Mouse (Mus musculus) kidney, adult 2 months (tissue): ENCODE results near the gene Gnao1. TPM values are rescaled to one million over a fixed set of nuclear protein-coding genes. Genes with fewer than 3 reads are reported as not detected.

Experiments used
- DNase-seq: peaks from one replicate; pipeline ENCODE4 v3.0.0; 2021
- H3K27ac ChIP-seq: fragments of 200-500 bp; 2 replicates; pipeline ENCODE4 v1.5.1; 2012; ENCODE audit warnings: low read depth, low read length, control low read depth, inconsistent platforms; ENCODE audit not compliant: insufficient read depth
- H3K27me3 ChIP-seq: fragments of 200-500 bp; replicated peaks from 2 replicates; pipeline ENCODE4 v1.6.1; 2012; ENCODE audit warnings: mild to moderate bottlenecking, moderate library complexity, low read length, inconsistent platforms; ENCODE audit not compliant: control insufficient read depth, insufficient read depth
- H3K36me3 ChIP-seq: fragments of 200-500 bp; 2 replicates; pipeline ENCODE4 v1.6.1; 2012; ENCODE audit warnings: mild to moderate bottlenecking, moderate library complexity, low read length, inconsistent platforms; ENCODE audit not compliant: control insufficient read depth, insufficient read depth
- H3K4me1 ChIP-seq: fragments of 200-500 bp; 2 replicates; pipeline ENCODE4 v1.6.1; 2011; ENCODE audit warnings: low read length; ENCODE audit not compliant: control insufficient read depth, insufficient read depth
- H3K4me3 ChIP-seq: fragments of 200-500 bp; 2 replicates; pipeline ENCODE4 v1.5.1; 2011; ENCODE audit warnings: mild to moderate bottlenecking, low read depth, low read length, control low read depth; ENCODE audit not compliant: insufficient read depth
- CTCF ChIP-seq: fragments of 200-500 bp; conservative IDR thresholded peaks from 2 replicates; pipeline ENCODE4 v1.5.1; 2011; ENCODE audit warnings: low read depth, mild to moderate bottlenecking, control low read depth, low read length, moderate library complexity, mixed read lengths; ENCODE audit not compliant: insufficient read depth, insufficient read length
- POLR2A ChIP-seq: fragments of 200-500 bp; IDR thresholded peaks from one replicate; pipeline ENCODE4 v1.6.1; 2011; ENCODE audit warnings: low read depth, low read length, control low read depth
- whole genome bisulfite sequencing: fragments of 180-500 bp; shearing (Covaris S2); methylation state at CpG from one replicate; pipeline ENCODE4 v1.1.7; 2018; 5-methylcytosine and 5-hydroxymethylcytosine counted together
- polyA plus RNA-seq: library from polyadenylated mRNA; depleted of rRNA; stranded (reverse); fragments of >200 nt; gene quantifications from 2 replicates; pipeline ENCODE4 v1.2.3, GENCODE M21; 2012

Gnao1 gene
- polyA plus RNA-seq, 1 experiment, result 4.6 TPM

DNA sequence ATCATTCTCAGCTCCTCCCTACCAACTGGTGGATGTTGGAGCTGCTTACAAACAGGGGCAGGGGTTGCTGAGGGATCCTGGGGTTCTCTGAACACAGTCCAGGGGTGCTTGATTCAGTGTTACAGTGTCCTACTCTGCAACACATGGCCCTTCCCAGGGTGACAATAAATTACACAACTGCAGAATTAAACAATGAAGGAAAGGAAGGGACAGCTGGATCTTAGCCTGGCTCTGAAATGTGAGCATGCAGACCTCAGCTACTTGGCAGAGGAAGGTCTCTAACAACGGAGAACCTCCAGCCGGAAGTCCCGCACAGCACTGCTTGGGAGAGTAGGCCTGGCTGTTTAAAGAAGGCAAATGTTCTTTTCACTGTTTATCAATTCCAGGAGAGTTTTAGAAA is 20.9 kb downstream of the Gnao1 start:
- 65% methylated on average over 3 of the region's 3 CpGs for WGBS
- Histone ChIP-seq H3K36me3 (no peaks in the 10 kb centered on the region), H3K4me3 (no peak overlapping the region), H3K27me3 (no peaks in the 10 kb centered on the region), H3K27ac (no peak overlapping the region), H3K4me1 (no peaks in the 10 kb centered on the region)
- DNase-seq, result peak; percentile 39
- TF ChIP-seq POLR2A, result no peak
- no peak for TF ChIP-seq CTCF

DNA sequence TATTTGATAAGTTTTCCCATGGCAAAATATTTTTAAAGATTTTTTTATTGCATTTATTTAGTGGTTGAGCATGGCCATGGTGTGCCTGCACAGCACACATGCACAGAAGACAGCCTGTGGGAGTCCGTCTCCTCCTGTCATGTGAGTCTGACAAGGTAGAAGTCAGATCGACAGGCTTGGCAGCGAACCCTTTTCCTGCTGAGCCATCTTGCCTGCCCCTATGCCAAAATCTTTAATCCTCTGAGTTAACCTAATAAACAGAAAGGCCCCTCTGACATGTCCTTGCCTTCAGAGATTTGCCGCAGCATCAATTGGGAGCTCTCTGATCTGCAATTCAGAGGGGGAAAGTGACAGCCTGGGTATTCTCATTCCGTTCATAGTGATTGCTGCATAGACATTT is 26.0 kb downstream of the Gnao1 start:
- 80% methylated on average over 5 of the region's 5 CpGs for WGBS
- Histone ChIP-seq H3K4me1 (no peaks in the 10 kb centered on the region), H3K4me3 (no peak overlapping the region), H3K27me3 (no peaks in the 10 kb centered on the region), H3K27ac (no peak overlapping the region), H3K36me3 (no peaks in the 10 kb centered on the region)
- no peak for TF ChIP-seq POLR2A
- TF ChIP-seq CTCF, result no peak
- no peak for DNase-seq

DNA sequence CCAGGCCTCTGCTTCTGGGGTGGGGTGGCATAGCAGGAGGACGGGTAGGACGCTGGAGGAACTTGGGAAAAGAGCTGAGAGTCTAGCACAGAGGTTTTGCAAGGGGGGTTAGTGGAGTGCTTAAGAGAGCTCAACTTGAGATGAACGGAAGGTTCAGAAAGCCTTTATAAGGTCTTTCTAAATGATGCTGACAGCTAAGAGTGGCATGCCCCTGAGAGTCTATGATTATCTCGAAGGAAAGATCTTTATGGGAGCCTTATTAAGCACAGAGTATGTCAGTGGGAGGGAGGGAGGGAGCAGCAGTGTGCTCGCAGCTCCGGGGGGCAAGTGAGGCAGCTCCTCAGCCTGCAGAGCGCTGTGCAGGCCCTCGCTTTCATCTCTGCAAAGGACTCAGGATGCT is 29.3 kb downstream of the Gnao1 start:
- DNase-seq, result no peak
- Histone ChIP-seq H3K4me3 (no peak overlapping the region), H3K27ac (no peak overlapping the region), H3K36me3 (no peaks in the 10 kb centered on the region), H3K27me3 (no peaks in the 10 kb centered on the region), H3K4me1 (no peaks in the 10 kb centered on the region)
- WGBS, result 59% methylated on average over 8 of the region's 8 CpGs
- no peak for TF ChIP-seq CTCF
- TF ChIP-seq POLR2A, result no peak

DNA sequence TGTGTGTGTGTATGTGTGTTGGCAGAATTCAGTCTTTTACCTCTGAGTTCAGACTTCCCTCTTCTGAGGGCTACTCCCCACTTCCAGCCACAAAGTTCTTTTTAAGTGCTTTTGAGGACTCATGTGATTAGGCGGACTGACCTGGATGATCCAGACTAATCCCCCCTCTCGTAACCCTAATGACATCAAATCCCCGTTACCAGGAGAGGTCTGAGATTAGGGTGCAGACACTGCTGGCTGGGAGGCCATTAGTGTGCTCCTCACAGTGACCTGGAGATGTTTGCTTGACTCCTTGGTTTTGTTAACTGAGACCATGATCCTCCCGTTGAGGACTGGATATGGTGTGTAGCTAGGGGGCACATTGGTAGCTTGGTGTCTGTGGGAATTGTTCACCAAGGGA is 30.7 kb downstream of the Gnao1 start:
- TF ChIP-seq POLR2A (no peak), CTCF (no peak)
- Histone ChIP-seq H3K4me3 (no peak overlapping the region), H3K36me3 (no peaks in the 10 kb centered on the region), H3K27me3 (no peaks in the 10 kb centered on the region), H3K4me1 (no peaks in the 10 kb centered on the region), H3K27ac (no peak overlapping the region)
- 72% methylated on average over 4 of the region's 4 CpGs for WGBS
- DNase-seq, result no peak

GRCm38 (mm10) chr8:93840956-93841752 is 31.4 kb downstream of the Gnao1 start:
- no peaks in the 10 kb centered on the region for H3K36me3 ChIP-seq
- WGBS, result 29% methylated on average over 10 of the region's 10 CpGs
- no peaks in the 10 kb centered on the region for H3K4me1 ChIP-seq
- H3K27ac ChIP-seq, result no peak overlapping the region
- TF ChIP-seq CTCF (no peak), POLR2A (no peak)
- H3K4me3 ChIP-seq, result no peak overlapping the region
- H3K27me3 ChIP-seq, result no peaks in the 10 kb centered on the region
- DNase-seq, result peak; percentile 43

- Histone ChIP-seq H3K36me3 (no peaks in the 10 kb centered on the region), H3K27me3 (no peaks in the 10 kb centered on the region), H3K27ac (no peak overlapping the region), H3K4me3 (no peak overlapping the region), H3K4me1 (no peaks in the 10 kb centered on the region)
- WGBS, result 90% methylated on average over 4 of the region's 4 CpGs
- TF ChIP-seq CTCF (no peak), POLR2A (no peak)
- no peak for DNase-seq
These were observed 32.8 kb downstream of the Gnao1 start for GRCm38 (mm10) chr8:93842574-93842973.

- no peaks in the 10 kb centered on the region for H3K27me3 ChIP-seq
- no peaks in the 10 kb centered on the region for H3K36me3 ChIP-seq
- H3K4me3 ChIP-seq, result no peak overlapping the region
- no peak for TF ChIP-seq POLR2A
- 35% methylated on average over 12 of the region's 12 CpGs for WGBS
- DNase-seq, result no peak
- H3K4me1 ChIP-seq, result no peaks in the 10 kb centered on the region
- H3K27ac ChIP-seq, result no peak overlapping the region
These were observed 34.2 kb downstream of the Gnao1 start for GRCm38 (mm10) chr8:93843858-93844502.
